Mouse (Mus musculus) ES-E14 (cell line): Measurements from ENCODE around the gene Erf. TPM values are rescaled to one million over a fixed set of nuclear protein-coding genes. Genes with fewer than 3 reads are reported as not detected.

ENCODE experiments used
- DNase-seq: peaks from one replicate; pipeline ENCODE4 v3.0.0-alpha.2; 2013; ENCODE audit warnings: low read depth, low spot score
- H3K27ac ChIP-seq: 2 replicates; pipeline ENCODE4 v1.5.1; 2012; ENCODE audit warnings: low read depth, mild to moderate bottlenecking, low read length, moderate library complexity, mixed read lengths; ENCODE audit not compliant: poor library complexity, insufficient read depth, severe bottlenecking
- H3K36me3 ChIP-seq: 2 replicates; pipeline ENCODE4 v1.6.1; 2012; ENCODE audit warnings: mild to moderate bottlenecking, low read length, moderate library complexity, mixed read lengths; ENCODE audit not compliant: control insufficient read depth, poor library complexity, insufficient read depth, severe bottlenecking
- H3K4me1 ChIP-seq, 2 experiments: fragments of 150-350 bp in 1 of 2; sonication (generic) in 1 of 2; 2 replicates each; pipeline ENCODE4 v1.6.1; 2012; ENCODE audit warnings: low read length in 2 of 2, mild to moderate bottlenecking in 1 of 2, mixed read lengths in 1 of 2; ENCODE audit not compliant: control insufficient read depth in 2 of 2, insufficient read depth in 2 of 2, poor library complexity in 1 of 2
- H3K4me3 ChIP-seq, 2 experiments: fragments of 150-350 bp in 1 of 2; sonication (generic) in 1 of 2; 2 replicates each; pipeline ENCODE4 v1.5.1; 2012; ENCODE audit warnings: low read length in 2 of 2, low read depth in 1 of 2, mild to moderate bottlenecking in 1 of 2, mixed read lengths in 1 of 2; ENCODE audit not compliant: insufficient read depth in 1 of 2, poor library complexity in 1 of 2, severe bottlenecking in 1 of 2
- H3K9ac ChIP-seq: 2 replicates; pipeline ENCODE4 v1.6.1; 2012; ENCODE audit warnings: low read depth, mild to moderate bottlenecking, low read length, mixed read lengths; ENCODE audit not compliant: poor library complexity, insufficient read depth, severe bottlenecking
- H3K9me3 ChIP-seq: fragments of 150-350 bp; sonication (generic); 2 replicates; pipeline ENCODE4 v1.6.1; 2012; ENCODE audit warnings: low read depth, mild to moderate bottlenecking, low read length; ENCODE audit not compliant: control insufficient read depth, insufficient read depth
- CHD2 ChIP-seq: IDR thresholded peaks from 2 replicates; pipeline ENCODE4 v1.6.1; 2014; ENCODE audit warnings: mild to moderate bottlenecking, low read depth, low read length, inconsistent platforms
- HCFC1 ChIP-seq: IDR thresholded peaks from 2 replicates; pipeline ENCODE4 v1.6.1; 2012; ENCODE audit warnings: low read length, inconsistent platforms, borderline replicate concordance; ENCODE audit not compliant: insufficient read depth
- MAFK ChIP-seq: IDR thresholded peaks from 2 replicates; pipeline ENCODE4 v1.6.1; 2014; ENCODE audit warnings: mild to moderate bottlenecking, low read depth, low read length, inconsistent platforms; ENCODE audit not compliant: insufficient read depth
- ZC3H11A ChIP-seq: IDR thresholded peaks from 2 replicates; pipeline ENCODE4 v1.6.1; 2012; ENCODE audit warnings: low read depth, mild to moderate bottlenecking, inconsistent platforms, low read length, borderline replicate concordance
- ZNF384 ChIP-seq: IDR thresholded peaks from 2 replicates; pipeline ENCODE4 v1.6.1; 2012; ENCODE audit warnings: low read depth, low read length, inconsistent platforms
- in situ Hi-C, 2 experiments: fragments of 600-800 bp; cut with MboI; formaldehyde crosslinking; loops; one replicate each; pipeline ENCODE4 v1.15.1; 2025; ENCODE audit warnings: low sequenced_read_pairs in 2 of 2, inconsistent platforms in 1 of 2; ENCODE audit not compliant: unreplicated experiment in 2 of 2
- total RNA-seq: library from RNA; depleted of rRNA; stranded (reverse); fragments of 300-350 nt; gene quantifications from 2 replicates; pipeline ENCODE4 v1.2.3, GENCODE M21; 2012

Erf gene
- total RNA-seq, 1 experiment, result 87.1 TPM

DNA sequence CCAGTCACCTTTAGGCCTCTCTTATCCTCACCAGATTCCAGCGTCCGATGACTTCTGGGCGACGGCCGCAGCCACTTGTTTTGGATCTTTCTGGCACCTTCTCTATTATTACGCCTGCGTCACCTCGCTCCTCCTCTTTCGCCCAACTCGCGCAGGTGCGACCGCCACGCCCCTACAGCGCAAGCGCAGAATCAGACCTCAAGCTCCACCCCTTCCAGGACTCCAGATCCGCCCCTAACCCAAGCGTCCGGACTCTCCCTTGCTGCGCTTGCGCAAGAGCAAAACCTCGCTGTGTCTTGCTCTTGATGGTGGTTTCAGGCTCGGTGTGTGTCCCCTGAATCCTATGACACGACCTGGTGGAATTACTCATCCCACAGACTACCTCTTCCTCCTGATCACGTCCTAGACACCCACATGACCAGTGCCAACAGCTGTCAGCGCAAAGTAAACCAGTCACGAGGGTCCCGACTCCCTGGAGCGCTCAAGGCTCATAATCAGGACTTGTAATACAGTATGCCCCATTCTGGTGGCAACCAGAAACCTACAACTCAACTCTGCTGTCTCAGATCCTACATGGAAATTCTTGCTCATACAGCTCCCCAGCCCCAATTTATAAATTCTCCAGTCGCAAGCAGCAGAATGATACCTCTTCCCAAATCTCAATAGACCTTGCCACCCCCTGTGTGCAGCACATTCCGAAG lies 30.7 kb downstream of the Erf start:
- peaks cover 18% of the 10 kb centered on the region for H3K36me3 ChIP-seq
- H3K27ac ChIP-seq, result peak overlapping the region; percentile 20
- H3K4me3 ChIP-seq, result peak overlapping the region; percentile 81 to 83
- H3K9ac ChIP-seq, result peak overlapping the region; percentile 70
- H3K9me3 ChIP-seq, result no peaks in the 10 kb centered on the region
- TF ChIP-seq ZC3H11A (no peak), MAFK (no peak), ZNF384 (no peak), CHD2 (no peak), HCFC1 (no peak)
- in situ Hi-C loops, result no loop called here
- peak; percentile 96 for DNase-seq
- peaks cover 2 to 15% of the 10 kb centered on the region in 2 experiments; a peak in 3 of 4 replicates for H3K4me1 ChIP-seq

DNA sequence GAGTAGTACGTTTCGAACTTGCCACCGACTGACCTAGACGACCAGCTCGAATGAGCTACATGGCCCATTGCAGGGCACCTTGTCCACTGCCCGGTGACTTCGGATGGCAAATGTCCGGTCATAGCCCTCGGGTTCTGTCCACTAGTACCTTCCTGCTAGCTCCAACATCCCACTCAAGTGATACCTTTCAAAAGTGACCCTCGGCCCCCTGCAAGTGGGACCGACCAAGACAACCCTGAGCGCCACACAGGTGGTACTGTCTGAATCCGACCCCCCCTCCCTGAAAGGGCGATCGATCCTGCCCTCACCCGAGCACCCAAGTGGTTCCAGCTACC lies 31.2 kb downstream of the Erf start:
- TF ChIP-seq ZC3H11A (no peak), ZNF384 (no peak), CHD2 (no peak), HCFC1 (no peak), MAFK (no peak)
- no peaks in the 10 kb centered on the region for H3K9me3 ChIP-seq
- peaks cover 15% of the 10 kb centered on the region for H3K36me3 ChIP-seq
- peaks cover 4 to 18% of the 10 kb centered on the region in 2 experiments; a peak in 3 of 4 replicates for H3K4me1 ChIP-seq
- H3K27ac ChIP-seq, result peak overlapping the region; percentile 20; the same call in 1 of the 2 replicates
- in situ Hi-C loops, result no loop called here
- no peak for DNase-seq
- peak overlapping the region; percentile 67 to 83 for H3K4me3 ChIP-seq
- H3K9ac ChIP-seq, result peak overlapping the region; percentile 70

DNA sequence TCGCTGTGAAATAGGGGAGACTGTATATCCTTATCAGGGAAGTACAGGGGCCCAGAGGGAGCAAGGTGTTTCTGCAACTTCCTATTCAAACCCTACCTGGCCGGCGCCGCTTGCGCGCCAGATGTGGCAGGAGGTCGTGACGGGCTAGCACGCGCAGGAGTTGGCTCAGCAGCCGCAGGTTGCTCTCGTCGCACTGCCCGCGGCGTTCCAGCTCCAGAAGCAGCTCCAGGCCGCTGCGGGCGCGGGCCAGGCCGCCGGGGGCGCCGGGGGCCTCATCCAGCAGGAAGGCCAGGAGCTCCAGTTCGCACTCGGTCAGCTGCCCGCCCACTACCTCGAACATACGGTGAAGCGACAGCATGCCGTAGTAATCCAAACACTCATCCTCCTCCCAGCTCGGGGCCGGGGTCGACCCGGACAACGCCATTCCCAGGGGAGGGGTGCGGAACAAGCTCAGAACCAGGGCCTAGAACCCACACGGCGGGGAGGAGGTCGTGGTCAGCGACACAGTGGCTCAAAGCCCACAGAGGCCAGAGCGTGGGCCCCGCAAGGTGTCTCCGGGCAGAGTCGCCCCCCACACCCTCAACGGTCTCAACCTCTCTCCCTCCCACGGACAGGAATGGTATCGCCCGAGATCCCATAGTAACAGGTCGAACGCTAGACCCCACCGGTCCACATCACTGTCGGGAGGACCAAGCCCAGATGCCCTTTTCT lies 31.7 kb downstream of the Erf start:
- Histone ChIP-seq H3K9me3 (no peaks in the 10 kb centered on the region), H3K4me1 (peaks cover 4 to 19% of the 10 kb centered on the region in 2 experiments; a peak in 3 of 4 replicates), H3K9ac (peak overlapping the region; percentile 70), H3K27ac (peak overlapping the region; percentile 20; the same call in 1 of the 2 replicates), H3K4me3 (peak overlapping the region; percentile 67 to 83), H3K36me3 (peaks cover 11% of the 10 kb centered on the region; the same call in 1 of the 2 replicates)
- DNase-seq, result no peak
- in situ Hi-C loops, result no loop called here
- TF ChIP-seq CHD2 (no peak), ZC3H11A (no peak), MAFK (no peak), ZNF384 (no peak), HCFC1 (no peak)

DNA sequence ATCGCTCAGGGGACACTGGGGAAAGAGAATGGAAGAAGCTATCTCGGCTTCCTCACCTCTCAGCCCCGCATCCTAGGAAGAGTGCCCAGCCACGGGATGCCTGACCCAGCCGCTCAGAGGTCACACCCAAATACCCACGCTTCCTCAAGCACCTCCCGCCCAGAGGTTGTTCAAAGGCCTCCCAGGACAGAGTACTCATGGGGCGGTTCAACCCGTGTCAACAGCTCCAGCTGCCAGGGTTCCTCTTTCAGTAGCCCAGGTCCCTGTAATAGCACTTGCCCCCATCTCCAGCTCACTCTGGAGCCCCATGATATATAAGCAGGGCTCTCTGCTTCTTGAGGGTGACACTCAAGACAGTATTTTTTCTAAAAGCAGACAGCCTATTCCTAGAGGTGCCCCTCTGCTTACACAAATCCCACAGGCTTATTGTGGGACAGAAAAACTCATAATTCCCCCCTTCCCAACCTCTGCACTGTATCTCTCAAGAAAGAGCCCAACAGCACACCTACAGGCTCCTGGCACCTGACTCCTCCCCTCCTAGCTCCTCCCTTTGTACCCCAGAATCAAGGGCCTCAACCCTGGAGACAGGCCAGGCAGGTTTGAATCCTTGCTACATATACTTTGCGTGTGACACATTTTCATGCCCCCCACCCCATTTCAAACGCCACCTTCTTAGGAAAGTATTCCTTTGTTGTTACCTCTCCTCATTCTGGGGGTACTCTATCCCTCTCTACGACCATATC lies 32.7 kb downstream of the Erf start:
- Histone ChIP-seq H3K4me1 (peaks cover 4 to 19% of the 10 kb centered on the region in 2 experiments; a peak in 3 of 4 replicates), H3K4me3 (no peak overlapping the region), H3K9me3 (no peaks in the 10 kb centered on the region), H3K27ac (no peak overlapping the region), H3K36me3 (peaks cover 11% of the 10 kb centered on the region; the same call in 1 of the 2 replicates), H3K9ac (no peak overlapping the region)
- no peak for DNase-seq
- TF ChIP-seq ZNF384 (no peak), MAFK (no peak), CHD2 (no peak), HCFC1 (no peak), ZC3H11A (no peak)
- in situ Hi-C loops, result no loop called here
